Mouse (Mus musculus) gastrocnemius, adult 2 months (tissue): ENCODE results near the gene Galk2. TPM values are rescaled to one million over a fixed set of nuclear protein-coding genes. Genes with fewer than 3 reads are reported as not detected.

ENCODE experiments used
- DNase-seq: peaks from one replicate; pipeline ENCODE4 v3.0.0; 2022
- H3K27ac ChIP-seq: fragments of 200-600 bp; 2 replicates; pipeline ENCODE4 v1.8.1; 2022; ENCODE audit warnings: mild to moderate bottlenecking
- H3K4me3 ChIP-seq: fragments of 200-600 bp; 2 replicates; pipeline ENCODE4 v1.8.1; 2022; ENCODE audit warnings: mild to moderate bottlenecking, moderate library complexity
- CTCF ChIP-seq: fragments of 200-600 bp; IDR thresholded peaks from 2 replicates; pipeline ENCODE4 v1.8.1; 2022; ENCODE audit warnings: antibody characterized with exemption, mild to moderate bottlenecking, moderate library complexity
- intact Hi-C: fragments of 180-260 bp; cut with DNase I; formaldehyde crosslinking; loops from one replicate; pipeline ENCODE4 v1.15.1; 2025
- total RNA-seq, 2 experiments: library from RNA; stranded (reverse); gene quantifications; 2 replicates each; pipeline ENCODE4 v1.2.3; 2021

The Galk2 gene
- total RNA-seq, 2 experiments from 2014 or later: 2.8 to 4.2 TPM

GRCm38 (mm10) chr2:125906407-125907066, 47.6 kb downstream of the Galk2 start:
- DNase-seq: no peak
- no peak for TF ChIP-seq CTCF
- Histone ChIP-seq H3K4me3 (no peak overlapping the region), H3K27ac (no peak overlapping the region)
- intact Hi-C loops: no loop called here

GRCm38 (mm10) chr2:125907580-125908255, 48.8 kb downstream of the Galk2 start:
- H3K4me3 ChIP-seq: no peak overlapping the region
- no peak for DNase-seq
- intact Hi-C loops: no loop called here
- no peak for TF ChIP-seq CTCF
- H3K27ac ChIP-seq: no peak overlapping the region

GRCm38 (mm10) chr2:125914167-125914566, 55.3 kb downstream of the Galk2 start:
- Histone ChIP-seq H3K4me3 (no peak overlapping the region), H3K27ac (0 out of 2 replicates have a peak overlapping the region, but pooled peaks have one; percentile 35)
- intact Hi-C loops: no loop called here
- DNase-seq: peak; percentile 15
- no peak for TF ChIP-seq CTCF

GRCm38 (mm10) chr2:125914713-125915112, 55.8 kb downstream of the Galk2 start:
- no peak for TF ChIP-seq CTCF
- intact Hi-C loops: no loop called here
- peak overlapping the region; percentile 46 for H3K27ac ChIP-seq
- no peak overlapping the region for H3K4me3 ChIP-seq
- DNase-seq: no peak

GRCm38 (mm10) chr2:125916652-125917296, 57.9 kb downstream of the Galk2 start:
- DNase-seq: no peak
- intact Hi-C loops: no loop called here
- TF ChIP-seq CTCF: no peak
- Histone ChIP-seq H3K4me3 (no peak overlapping the region), H3K27ac (no peak overlapping the region)

- intact Hi-C loops: no loop called here
- Histone ChIP-seq H3K4me3 (no peak overlapping the region), H3K27ac (no peak overlapping the region)
- TF ChIP-seq CTCF: no peak
- no peak for DNase-seq
These were observed 58.4 kb downstream of the Galk2 start for GRCm38 (mm10) chr2:125917297-125917679.

- intact Hi-C loops: no loop called here
- TF ChIP-seq CTCF: no peak
- Histone ChIP-seq H3K4me3 (no peak overlapping the region), H3K27ac (no peak overlapping the region)
- peak; percentile 26 for DNase-seq
These were observed 62.4 kb downstream of the Galk2 start for GRCm38 (mm10) chr2:125921273-125921672.

- no peak for DNase-seq
- TF ChIP-seq CTCF: no peak
- Histone ChIP-seq H3K4me3 (no peak overlapping the region), H3K27ac (peak overlapping the region; percentile 56; the same call in 1 of the 2 replicates)
- intact Hi-C loops: no loop called here
These were observed 63.2 kb downstream of the Galk2 start for GRCm38 (mm10) chr2:125922149-125922548.

GRCm38 (mm10) chr2:125922877-125923276, 64.0 kb downstream of the Galk2 start:
- peak overlapping the region; percentile 56 for H3K27ac ChIP-seq
- no peak overlapping the region for H3K4me3 ChIP-seq
- intact Hi-C loops: no loop called here
- no peak for TF ChIP-seq CTCF
- DNase-seq: peak; percentile 45

- intact Hi-C loops: no loop called here
- TF ChIP-seq CTCF: no peak
- H3K4me3 ChIP-seq: no peak overlapping the region
- peak; percentile 17 for DNase-seq
- peak overlapping the region; percentile 56 for H3K27ac ChIP-seq
These were observed 64.4 kb downstream of the Galk2 start for GRCm38 (mm10) chr2:125923346-125923745.

- Histone ChIP-seq H3K27ac (no peak overlapping the region), H3K4me3 (no peak overlapping the region)
- TF ChIP-seq CTCF: no peak
- intact Hi-C loops: no loop called here
- no peak for DNase-seq
These were observed 65.6 kb downstream of the Galk2 start for GRCm38 (mm10) chr2:125924554-125924953.

GRCm38 (mm10) chr2:125925081-125925480, 66.2 kb downstream of the Galk2 start:
- H3K4me3 ChIP-seq: no peak overlapping the region
- no peak overlapping the region for H3K27ac ChIP-seq
- no peak for DNase-seq
- intact Hi-C loops: no loop called here
- TF ChIP-seq CTCF: no peak

- intact Hi-C loops: no loop called here
- H3K27ac ChIP-seq: no peak overlapping the region
- no peak overlapping the region for H3K4me3 ChIP-seq
- no peak for TF ChIP-seq CTCF
- no peak for DNase-seq
These were observed 70.5 kb downstream of the Galk2 start for GRCm38 (mm10) chr2:125929396-125929795.
